Mouse (Mus musculus): ENCODE measurements around the gene H2-D1. TPM values are rescaled to one million over a fixed set of nuclear protein-coding genes. Genes with fewer than 3 reads are reported as not detected.

Gene H2-D1
- total RNA-seq (2012; rRNA removed) = 30.1 and 44.9 TPM in 2 replicates

- no peak for TF ChIP-seq HCFC1 (IDR thresholded peaks at IDR 0.05; ENCODE audit: borderline replicate concordance, insufficient read depth, low read length)
- TF ChIP-seq CHD2 (IDR thresholded peaks at IDR 0.05; ENCODE audit: low read depth, low read length) = peak; percentile 94
- DNase-seq (ENCODE audit: low read depth, low spot score) = no peak
- in situ Hi-C loops (cut with MboI; ENCODE audit: low sequenced_read_pairs in 2 of 2, unreplicated experiment in 2 of 2) = no loop called here
- H3K36me3 ChIP-seq (ENCODE audit: control insufficient read depth, insufficient read depth, low read length, poor library complexity, severe bottlenecking) = no peaks in the 10 kb centered on the region
- H3K4me3 ChIP-seq (ENCODE audit: insufficient read depth in 1 of 2, low read depth in 1 of 2, low read length in 2 of 2, poor library complexity in 1 of 2, severe bottlenecking in 1 of 2) = peak within 1 kb of the TSS; percentile 67 to 87
- peaks cover 0 to 7% of the 10 kb centered on the region in 2 experiments; a peak in 2 of 4 replicates for H3K4me1 ChIP-seq (ENCODE audit: control insufficient read depth in 2 of 2, insufficient read depth in 2 of 2, low read length in 2 of 2, poor library complexity in 1 of 2)
- H3K9me3 ChIP-seq (ENCODE audit: control insufficient read depth, insufficient read depth, low read depth, low read length) = no peaks in the 10 kb centered on the region
- H3K27ac ChIP-seq (ENCODE audit: insufficient read depth, low read depth, low read length, poor library complexity, severe bottlenecking) = no peak within 1 kb of the TSS
- peak within 1 kb of the TSS; percentile 82 for H3K9ac ChIP-seq (ENCODE audit: insufficient read depth, low read depth, low read length, poor library complexity, severe bottlenecking)
Observed at GRCm38 (mm10) chr17:35262664-35263522, at the start of gene H2-D1. Gene H2-D1 (plus strand): TSS chr17:35262730.

- no peaks in the 10 kb centered on the region for H3K9me3 ChIP-seq (ENCODE audit: control insufficient read depth, insufficient read depth, low read depth, low read length)
- H3K36me3 ChIP-seq (ENCODE audit: control insufficient read depth, insufficient read depth, low read length, poor library complexity, severe bottlenecking) = no peaks in the 10 kb centered on the region
- H3K4me3 ChIP-seq (ENCODE audit: insufficient read depth in 1 of 2, low read depth in 1 of 2, low read length in 2 of 2, poor library complexity in 1 of 2, severe bottlenecking in 1 of 2) = no peak overlapping the region
- no peak overlapping the region for H3K27ac ChIP-seq (ENCODE audit: insufficient read depth, low read depth, low read length, poor library complexity, severe bottlenecking)
- no peaks in the 10 kb centered on the region for H3K4me1 ChIP-seq (ENCODE audit: control insufficient read depth in 2 of 2, insufficient read depth in 2 of 2, low read length in 2 of 2, poor library complexity in 1 of 2)
- no peak for DNase-seq (ENCODE audit: low read depth, low spot score)
- no peak overlapping the region for H3K9ac ChIP-seq (ENCODE audit: insufficient read depth, low read depth, low read length, poor library complexity, severe bottlenecking)
- in situ Hi-C loops (cut with MboI; ENCODE audit: low sequenced_read_pairs in 2 of 2, unreplicated experiment in 2 of 2) = no loop called here
- TF ChIP-seq CHD2 (IDR thresholded peaks at IDR 0.05; ENCODE audit: low read depth, low read length) (no peak), ZC3H11A (IDR thresholded peaks at IDR 0.05; ENCODE audit: borderline replicate concordance, low read depth, low read length) (no peak), HCFC1 (IDR thresholded peaks at IDR 0.05; ENCODE audit: borderline replicate concordance, insufficient read depth, low read length) (no peak), MAFK (IDR thresholded peaks at IDR 0.05; ENCODE audit: insufficient read depth, low read depth, low read length) (no peak), ZNF384 (IDR thresholded peaks at IDR 0.05; ENCODE audit: low read depth, low read length) (no peak)
Observed at GRCm38 (mm10) chr17:35213071-35213470, 49.5 kb upstream of the H2-D1 start.

- TF ChIP-seq ZNF384 (IDR thresholded peaks at IDR 0.05; ENCODE audit: low read depth, low read length) (no peak), CHD2 (IDR thresholded peaks at IDR 0.05; ENCODE audit: low read depth, low read length) (no peak), HCFC1 (IDR thresholded peaks at IDR 0.05; ENCODE audit: borderline replicate concordance, insufficient read depth, low read length) (no peak), MAFK (IDR thresholded peaks at IDR 0.05; ENCODE audit: insufficient read depth, low read depth, low read length) (no peak), ZC3H11A (IDR thresholded peaks at IDR 0.05; ENCODE audit: borderline replicate concordance, low read depth, low read length) (no peak)
- H3K9me3 ChIP-seq (ENCODE audit: control insufficient read depth, insufficient read depth, low read depth, low read length) = no peaks in the 10 kb centered on the region
- H3K36me3 ChIP-seq (ENCODE audit: control insufficient read depth, insufficient read depth, low read length, poor library complexity, severe bottlenecking) = 0 out of 2 replicates have a peak, but pooled peaks cover under 1% of the 10 kb centered on the region
- no peak for DNase-seq (ENCODE audit: low read depth, low spot score)
- in situ Hi-C loops (cut with MboI; ENCODE audit: low sequenced_read_pairs in 2 of 2, unreplicated experiment in 2 of 2) = no loop called here
- H3K27ac ChIP-seq (ENCODE audit: insufficient read depth, low read depth, low read length, poor library complexity, severe bottlenecking) = no peak overlapping the region
- H3K4me3 ChIP-seq (ENCODE audit: insufficient read depth in 1 of 2, low read depth in 1 of 2, low read length in 2 of 2, poor library complexity in 1 of 2, severe bottlenecking in 1 of 2) = no peak overlapping the region
- peaks cover 3 to 10% of the 10 kb centered on the region in 2 experiments; a peak in 2 of 4 replicates for H3K4me1 ChIP-seq (ENCODE audit: control insufficient read depth in 2 of 2, insufficient read depth in 2 of 2, low read length in 2 of 2, poor library complexity in 1 of 2)
- peak overlapping the region; percentile 34; the same call in 1 of the 2 replicates for H3K9ac ChIP-seq (ENCODE audit: insufficient read depth, low read depth, low read length, poor library complexity, severe bottlenecking)
Observed at GRCm38 (mm10) chr17:35218516-35219193, 43.9 kb upstream of the H2-D1 start.

- Histone ChIP-seq H3K36me3 (ENCODE audit: control insufficient read depth, insufficient read depth, low read length, poor library complexity, severe bottlenecking) (0 out of 2 replicates have a peak, but pooled peaks cover 2% of the 10 kb centered on the region), H3K27ac (ENCODE audit: insufficient read depth, low read depth, low read length, poor library complexity, severe bottlenecking) (no peak overlapping the region), H3K4me1 (ENCODE audit: control insufficient read depth in 2 of 2, insufficient read depth in 2 of 2, low read length in 2 of 2, poor library complexity in 1 of 2) (peaks cover 3 to 10% of the 10 kb centered on the region in 2 experiments; a peak in 2 of 4 replicates), H3K4me3 (ENCODE audit: insufficient read depth in 1 of 2, low read depth in 1 of 2, low read length in 2 of 2, poor library complexity in 1 of 2, severe bottlenecking in 1 of 2) (no peak overlapping the region), H3K9me3 (ENCODE audit: control insufficient read depth, insufficient read depth, low read depth, low read length) (no peaks in the 10 kb centered on the region), H3K9ac (ENCODE audit: insufficient read depth, low read depth, low read length, poor library complexity, severe bottlenecking) (no peak overlapping the region)
- in situ Hi-C loops (cut with MboI; ENCODE audit: low sequenced_read_pairs in 2 of 2, unreplicated experiment in 2 of 2) = no loop called here
- no peak for TF ChIP-seq ZNF384 (IDR thresholded peaks at IDR 0.05; ENCODE audit: low read depth, low read length)
- TF ChIP-seq MAFK (IDR thresholded peaks at IDR 0.05; ENCODE audit: insufficient read depth, low read depth, low read length) = peak; percentile 23; the same call in 1 of the 2 replicates
- DNase-seq (ENCODE audit: low read depth, low spot score) = no peak
Observed at GRCm38 (mm10) chr17:35219601-35220041, 42.9 kb upstream of the H2-D1 start.

All from ES-E14 (cell line).